Mouse (Mus musculus): ENCODE data around the gene Cops7a. TPM values are rescaled to one million over a fixed set of nuclear protein-coding genes. Genes with fewer than 3 reads are reported as not detected.

Cops7a gene
- polyA plus RNA-seq, 1 experiment, result 142 TPM

GRCm38 (mm10) chr6:124993365-124993764 lies 28.0 kb upstream of the Cops7a start:
- peaks cover 9% of the 10 kb centered on the region for H3K27me3 ChIP-seq (ENCODE audit: control insufficient read depth, insufficient read depth, insufficient read length)
- no peak overlapping the region for H3K4me2 ChIP-seq (ENCODE audit: low read depth)
- H3K36me3 ChIP-seq (ENCODE audit: control insufficient read depth, insufficient read depth), result no peaks in the 10 kb centered on the region
- no peak for TF ChIP-seq MYOG (IDR thresholded peaks at IDR 0.05; ENCODE audit: control insufficient read depth in 1 of 3, insufficient read depth in 1 of 3, insufficient read length in 2 of 3, low read depth in 2 of 3)
- TF ChIP-seq MAX (IDR thresholded peaks at IDR 0.05; ENCODE audit: low read depth), result peak; percentile 81
- no peak for TF ChIP-seq MYOD1 (IDR thresholded peaks at IDR 0.05; ENCODE audit: control insufficient read depth in 1 of 3, insufficient read length in 2 of 3, low read depth in 2 of 3)
- TF ChIP-seq POLR2A (IDR thresholded peaks at IDR 0.05; ENCODE audit: insufficient read length, low read depth), result no peak
- no peak for TF ChIP-seq CEBPB (IDR thresholded peaks at IDR 0.05; ENCODE audit: insufficient read depth, poor library complexity, severe bottlenecking)
- TF ChIP-seq USF1 (IDR thresholded peaks at IDR 0.05; ENCODE audit: low read depth), result peak; percentile 95
- TF ChIP-seq REST (IDR thresholded peaks at IDR 0.05; ENCODE audit: insufficient read depth, insufficient read length), result no peak
- TF ChIP-seq SRF (IDR thresholded peaks at IDR 0.05; ENCODE audit: control insufficient read depth, insufficient read length, low read depth), result no peak
- no peak for TF ChIP-seq E2F4 (IDR thresholded peaks at IDR 0.05; ENCODE audit: insufficient read depth)
- no peak for TF ChIP-seq TCF3 (IDR thresholded peaks at IDR 0.05; ENCODE audit: insufficient read length, low read depth)
- no peak for TF ChIP-seq TCF12 (IDR thresholded peaks at IDR 0.05; ENCODE audit: insufficient read depth, poor library complexity, severe bottlenecking)
- H3K4me3 ChIP-seq, result no peak overlapping the region
- no peaks in the 10 kb centered on the region for H3K79me2 ChIP-seq (ENCODE audit: control insufficient read depth, insufficient read depth)
- H3ac ChIP-seq (ENCODE audit: control insufficient read depth, insufficient read length), result no peak overlapping the region

GRCm38 (mm10) chr6:124992241-124992640 lies 26.9 kb upstream of the Cops7a start:
- H3K36me3 ChIP-seq (ENCODE audit: control insufficient read depth, insufficient read depth), result no peaks in the 10 kb centered on the region
- TF ChIP-seq CEBPB (IDR thresholded peaks at IDR 0.05; ENCODE audit: insufficient read depth, poor library complexity, severe bottlenecking) (no peak), REST (IDR thresholded peaks at IDR 0.05; ENCODE audit: insufficient read depth, insufficient read length) (no peak), MAX (IDR thresholded peaks at IDR 0.05; ENCODE audit: low read depth) (no peak), USF1 (IDR thresholded peaks at IDR 0.05; ENCODE audit: low read depth) (no peak), E2F4 (IDR thresholded peaks at IDR 0.05; ENCODE audit: insufficient read depth) (no peak), MYOG (IDR thresholded peaks at IDR 0.05; ENCODE audit: control insufficient read depth in 1 of 3, insufficient read depth in 1 of 3, insufficient read length in 2 of 3, low read depth in 2 of 3) (no peak), POLR2A (IDR thresholded peaks at IDR 0.05; ENCODE audit: insufficient read length, low read depth) (no peak), SRF (IDR thresholded peaks at IDR 0.05; ENCODE audit: control insufficient read depth, insufficient read length, low read depth) (no peak), POLR2AphosphoS2 (IDR thresholded peaks at IDR 0.05; ENCODE audit: insufficient read length, low read depth) (no peak), TCF12 (IDR thresholded peaks at IDR 0.05; ENCODE audit: insufficient read depth, poor library complexity, severe bottlenecking) (no peak), TCF3 (IDR thresholded peaks at IDR 0.05; ENCODE audit: insufficient read length, low read depth) (no peak), MYOD1 (IDR thresholded peaks at IDR 0.05; ENCODE audit: control insufficient read depth in 1 of 3, insufficient read length in 2 of 3, low read depth in 2 of 3) (no peak)
- no peak overlapping the region for H3ac ChIP-seq (ENCODE audit: control insufficient read depth, insufficient read length)
- H3K27me3 ChIP-seq (ENCODE audit: control insufficient read depth, insufficient read depth, insufficient read length), result peaks cover 12% of the 10 kb centered on the region
- H3K4me2 ChIP-seq (ENCODE audit: low read depth), result no peak overlapping the region
- H3K4me3 ChIP-seq, result no peak overlapping the region
- no peaks in the 10 kb centered on the region for H3K79me2 ChIP-seq (ENCODE audit: control insufficient read depth, insufficient read depth)

- no peaks in the 10 kb centered on the region for H3K36me3 ChIP-seq (ENCODE audit: control insufficient read depth, insufficient read depth)
- H3K79me2 ChIP-seq (ENCODE audit: control insufficient read depth, insufficient read depth), result peaks cover 18% of the 10 kb centered on the region
- H3ac ChIP-seq (ENCODE audit: control insufficient read depth, insufficient read length), result no peak overlapping the region
- no peak overlapping the region for H3K4me2 ChIP-seq (ENCODE audit: low read depth)
- H3K27me3 ChIP-seq (ENCODE audit: control insufficient read depth, insufficient read depth, insufficient read length), result no peaks in the 10 kb centered on the region
- H3K4me3 ChIP-seq, result no peak overlapping the region
- TF ChIP-seq TCF3 (IDR thresholded peaks at IDR 0.05; ENCODE audit: insufficient read length, low read depth) (no peak), SRF (IDR thresholded peaks at IDR 0.05; ENCODE audit: control insufficient read depth, insufficient read length, low read depth) (no peak), USF1 (IDR thresholded peaks at IDR 0.05; ENCODE audit: low read depth) (no peak), MYOG (IDR thresholded peaks at IDR 0.05; ENCODE audit: control insufficient read depth in 1 of 3, insufficient read depth in 1 of 3, insufficient read length in 2 of 3, low read depth in 2 of 3) (no peak), POLR2A (IDR thresholded peaks at IDR 0.05; ENCODE audit: insufficient read length, low read depth) (no peak), TCF12 (IDR thresholded peaks at IDR 0.05; ENCODE audit: insufficient read depth, poor library complexity, severe bottlenecking) (no peak), CEBPB (IDR thresholded peaks at IDR 0.05; ENCODE audit: insufficient read depth, poor library complexity, severe bottlenecking) (no peak), POLR2AphosphoS2 (IDR thresholded peaks at IDR 0.05; ENCODE audit: insufficient read length, low read depth) (no peak), MAX (IDR thresholded peaks at IDR 0.05; ENCODE audit: low read depth) (no peak)
These were observed 2.4 kb upstream of the Cops7a start for GRCm38 (mm10) chr6:124967766-124968165.

GRCm38 (mm10) chr6:124966466-124967118 lies 1.3 kb upstream of the Cops7a start:
- peak overlapping the region; percentile 75 for H3K4me2 ChIP-seq (ENCODE audit: low read depth)
- H3K27me3 ChIP-seq (ENCODE audit: control insufficient read depth, insufficient read depth, insufficient read length), result no peaks in the 10 kb centered on the region
- H3K36me3 ChIP-seq (ENCODE audit: control insufficient read depth, insufficient read depth), result peaks cover 1% of the 10 kb centered on the region
- H3K4me3 ChIP-seq, result peak overlapping the region; percentile 75
- TF ChIP-seq POLR2AphosphoS2 (IDR thresholded peaks at IDR 0.05; ENCODE audit: insufficient read length, low read depth) (peak; percentile 48), POLR2A (IDR thresholded peaks at IDR 0.05; ENCODE audit: insufficient read length, low read depth) (peak; percentile 8), MYOG (IDR thresholded peaks at IDR 0.05; ENCODE audit: control insufficient read depth in 1 of 3, insufficient read depth in 1 of 3, insufficient read length in 2 of 3, low read depth in 2 of 3) (no peak)
- no peak overlapping the region for H3ac ChIP-seq (ENCODE audit: control insufficient read depth, insufficient read length)
- H3K79me2 ChIP-seq (ENCODE audit: control insufficient read depth, insufficient read depth), result peaks cover 18% of the 10 kb centered on the region

GRCm38 (mm10) chr6:124965747-124966146 lies 409 bp upstream of the Cops7a start:
- H3K27me3 ChIP-seq (ENCODE audit: control insufficient read depth, insufficient read depth, insufficient read length), result no peaks in the 10 kb centered on the region
- H3K4me3 ChIP-seq, result peak overlapping the region; percentile 75
- TF ChIP-seq CEBPB (IDR thresholded peaks at IDR 0.05; ENCODE audit: insufficient read depth, poor library complexity, severe bottlenecking), result no peak
- TF ChIP-seq TCF12 (IDR thresholded peaks at IDR 0.05; ENCODE audit: insufficient read depth, poor library complexity, severe bottlenecking), result no peak
- no peak for TF ChIP-seq POLR2AphosphoS2 (IDR thresholded peaks at IDR 0.05; ENCODE audit: insufficient read length, low read depth)
- no peak for TF ChIP-seq REST (IDR thresholded peaks at IDR 0.05; ENCODE audit: insufficient read depth, insufficient read length)
- no peak for TF ChIP-seq SRF (IDR thresholded peaks at IDR 0.05; ENCODE audit: control insufficient read depth, insufficient read length, low read depth)
- TF ChIP-seq MAX (IDR thresholded peaks at IDR 0.05; ENCODE audit: low read depth), result no peak
- TF ChIP-seq POLR2A (IDR thresholded peaks at IDR 0.05; ENCODE audit: insufficient read length, low read depth), result no peak
- TF ChIP-seq MYOG (IDR thresholded peaks at IDR 0.05; ENCODE audit: control insufficient read depth in 1 of 3, insufficient read depth in 1 of 3, insufficient read length in 2 of 3, low read depth in 2 of 3), result no peak
- TF ChIP-seq USF1 (IDR thresholded peaks at IDR 0.05; ENCODE audit: low read depth), result no peak
- no peak for TF ChIP-seq TCF3 (IDR thresholded peaks at IDR 0.05; ENCODE audit: insufficient read length, low read depth)
- TF ChIP-seq E2F4 (IDR thresholded peaks at IDR 0.05; ENCODE audit: insufficient read depth), result no peak
- TF ChIP-seq MYOD1 (IDR thresholded peaks at IDR 0.05; ENCODE audit: control insufficient read depth in 1 of 3, insufficient read length in 2 of 3, low read depth in 2 of 3), result no peak
- H3K36me3 ChIP-seq (ENCODE audit: control insufficient read depth, insufficient read depth), result peaks cover 4% of the 10 kb centered on the region
- H3ac ChIP-seq (ENCODE audit: control insufficient read depth, insufficient read length), result peak overlapping the region; percentile 32
- H3K4me2 ChIP-seq (ENCODE audit: low read depth), result peak overlapping the region; percentile 75
- H3K79me2 ChIP-seq (ENCODE audit: control insufficient read depth, insufficient read depth), result peaks cover 18% of the 10 kb centered on the region
